Mouse (Mus musculus) lung, embryonic 16.5 days (tissue): ENCODE data around the gene Card6. TPM values are rescaled to one million over a fixed set of nuclear protein-coding genes. Genes with fewer than 3 reads are reported as not detected.

Source experiments
- ATAC-seq: fragments of 200-750 bp; cut with Nextera tagmentation; 2 replicates; pipeline ENCODE4 v1.8.0; 2017; ENCODE audit warnings: low read depth, mild to moderate bottlenecking, moderate library complexity
- H3K27ac ChIP-seq: fragments of 300-500 bp; sonication (generic); 2 replicates; pipeline ENCODE4 v1.5.1; 2014; ENCODE audit warnings: mild to moderate bottlenecking, control low read depth, low read length
- H3K27me3 ChIP-seq: fragments of 300-500 bp; sonication (generic); 2 replicates; pipeline ENCODE4 v1.6.1; 2014; ENCODE audit warnings: low read depth, low read length, mixed read lengths; ENCODE audit not compliant: control insufficient read depth, insufficient read depth
- H3K36me3 ChIP-seq: fragments of 300-500 bp; sonication (generic); 2 replicates; pipeline ENCODE4 v1.6.1; 2014; ENCODE audit warnings: low read length; ENCODE audit not compliant: control insufficient read depth, insufficient read depth
- H3K4me1 ChIP-seq: fragments of 300-500 bp; sonication (generic); replicated peaks from 2 replicates; pipeline ENCODE4 v1.6.1; 2014; ENCODE audit warnings: low read length, mixed read lengths; ENCODE audit not compliant: control insufficient read depth, insufficient read depth
- H3K4me2 ChIP-seq: fragments of 300-500 bp; sonication (generic); 2 replicates; pipeline ENCODE4 v1.6.1; 2014; ENCODE audit warnings: low read depth, low read length, control low read depth
- H3K4me3 ChIP-seq: fragments of 300-500 bp; sonication (generic); 2 replicates; pipeline ENCODE4 v1.5.1; 2014; ENCODE audit warnings: mild to moderate bottlenecking, low read length, control low read depth
- H3K9ac ChIP-seq: fragments of 300-500 bp; sonication (generic); 2 replicates; pipeline ENCODE4 v1.6.1; 2014; ENCODE audit warnings: low read length, control low read depth
- H3K9me3 ChIP-seq: fragments of 300-500 bp; sonication (generic); 2 replicates; pipeline ENCODE4 v1.6.1; 2016; ENCODE audit warnings: low read length; ENCODE audit not compliant: control insufficient read depth
- WGBS: fragments of 180-500 bp; shearing (Covaris S2); extraction: QIAGEN DNeasy Blood & Tissue Kit; methylation state at CpG from one replicate; pipeline ENCODE4 v1.1.7; 2014; 5-methylcytosine and 5-hydroxymethylcytosine counted together
- polyA plus RNA-seq: library from polyadenylated mRNA; unstranded; fragments of >200 nt; fragmentation: Nextera tagmentation; extraction: Ambion mirVana; gene quantifications from 2 replicates; pipeline ENCODE4 v1.2.1, GENCODE M21; 2015

The Card6 gene
- polyA plus RNA-seq, 1 experiment from 2014 or later, result 2.3 TPM

- Histone ChIP-seq H3K4me2 (peak overlapping the region; percentile 71), H3K27ac (peak overlapping the region; percentile 89), H3K9me3 (no peaks in the 10 kb centered on the region), H3K36me3 (no peaks in the 10 kb centered on the region), H3K4me1 (peaks cover 11% of the 10 kb centered on the region), H3K4me3 (peak overlapping the region; percentile 94), H3K27me3 (no peaks in the 10 kb centered on the region), H3K9ac (peak overlapping the region; percentile 91)
- peak; percentile 88 for ATAC-seq
- 1% methylated on average over 58 of the region's 61 CpGs for WGBS
These were observed 35.9 kb upstream of the Card6 start for GRCm38 (mm10) chr15:5144021-5144778.

GRCm38 (mm10) chr15:5143361-5144020, 35.2 kb upstream of the Card6 start, which contains the start of gene Prkaa1:
Gene Prkaa1 (plus strand): TSS chr15:5143861.
- H3K36me3 ChIP-seq, result no peaks in the 10 kb centered on the region
- no peaks in the 10 kb centered on the region for H3K9me3 ChIP-seq
- peak within 1 kb of the TSS; percentile 71 for H3K4me2 ChIP-seq
- peak within 1 kb of the TSS; percentile 89 for H3K27ac ChIP-seq
- ATAC-seq, result peak; percentile 98
- peaks cover 11% of the 10 kb centered on the region for H3K4me1 ChIP-seq
- H3K9ac ChIP-seq, result peak within 1 kb of the TSS; percentile 91
- peak within 1 kb of the TSS; percentile 94 for H3K4me3 ChIP-seq
- H3K27me3 ChIP-seq, result no peaks in the 10 kb centered on the region
- under 1% methylated on average over 32 of the region's 80 CpGs for WGBS

- Histone ChIP-seq H3K36me3 (no peaks in the 10 kb centered on the region), H3K27ac (no peak overlapping the region), H3K9ac (no peak overlapping the region), H3K4me2 (no peak overlapping the region), H3K27me3 (no peaks in the 10 kb centered on the region), H3K4me3 (no peak overlapping the region), H3K4me1 (peaks cover 13% of the 10 kb centered on the region), H3K9me3 (no peaks in the 10 kb centered on the region)
- ATAC-seq, result no peak
- WGBS, result 64% methylated on average over 5 of the region's 5 CpGs
These were observed 34.4 kb upstream of the Card6 start for GRCm38 (mm10) chr15:5142714-5143113.

- Histone ChIP-seq H3K4me1 (peaks cover 13% of the 10 kb centered on the region), H3K4me2 (no peak overlapping the region), H3K4me3 (no peak overlapping the region), H3K27me3 (no peaks in the 10 kb centered on the region), H3K36me3 (no peaks in the 10 kb centered on the region), H3K27ac (no peak overlapping the region), H3K9ac (no peak overlapping the region), H3K9me3 (no peaks in the 10 kb centered on the region)
- ATAC-seq, result no peak
- 54% methylated on average over 5 of the region's 5 CpGs for WGBS
These were observed 33.7 kb upstream of the Card6 start for GRCm38 (mm10) chr15:5142047-5142446.

- H3K4me3 ChIP-seq, result no peak overlapping the region
- no peak for ATAC-seq
- no peaks in the 10 kb centered on the region for H3K27me3 ChIP-seq
- no peak overlapping the region for H3K4me2 ChIP-seq
- peaks cover 12% of the 10 kb centered on the region for H3K4me1 ChIP-seq
- no peaks in the 10 kb centered on the region for H3K36me3 ChIP-seq
- no peaks in the 10 kb centered on the region for H3K9me3 ChIP-seq
- no peak overlapping the region for H3K9ac ChIP-seq
- H3K27ac ChIP-seq, result no peak overlapping the region
These were observed 32.0 kb upstream of the Card6 start for GRCm38 (mm10) chr15:5140357-5140756.

DNA sequence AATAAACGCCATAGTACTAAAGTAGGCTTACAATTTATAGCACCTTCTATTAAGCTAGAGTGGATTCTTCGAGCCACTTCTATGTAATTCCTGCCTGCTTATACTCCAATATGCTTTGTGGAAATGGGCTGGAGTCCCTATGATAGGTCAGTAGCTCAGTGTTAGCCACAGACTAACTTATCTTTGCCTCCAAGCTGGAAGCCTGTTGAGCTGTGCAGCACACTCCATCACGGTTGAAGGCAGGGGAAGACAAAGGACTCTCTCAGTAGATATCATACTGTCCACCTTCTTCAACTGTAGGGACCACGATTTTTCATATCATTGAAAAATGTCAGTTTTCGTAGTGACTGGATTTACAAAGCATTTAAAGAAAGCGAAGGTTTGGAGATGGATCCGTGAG, 31.5 kb upstream of the Card6 start:
- H3K4me2 ChIP-seq, result no peak overlapping the region
- no peak overlapping the region for H3K27ac ChIP-seq
- peaks cover 7% of the 10 kb centered on the region for H3K4me1 ChIP-seq
- 79% methylated on average over 7 of the region's 7 CpGs for WGBS
- no peaks in the 10 kb centered on the region for H3K36me3 ChIP-seq
- H3K4me3 ChIP-seq, result no peak overlapping the region
- no peaks in the 10 kb centered on the region for H3K27me3 ChIP-seq
- H3K9me3 ChIP-seq, result no peaks in the 10 kb centered on the region
- ATAC-seq, result no peak
- no peak overlapping the region for H3K9ac ChIP-seq

DNA sequence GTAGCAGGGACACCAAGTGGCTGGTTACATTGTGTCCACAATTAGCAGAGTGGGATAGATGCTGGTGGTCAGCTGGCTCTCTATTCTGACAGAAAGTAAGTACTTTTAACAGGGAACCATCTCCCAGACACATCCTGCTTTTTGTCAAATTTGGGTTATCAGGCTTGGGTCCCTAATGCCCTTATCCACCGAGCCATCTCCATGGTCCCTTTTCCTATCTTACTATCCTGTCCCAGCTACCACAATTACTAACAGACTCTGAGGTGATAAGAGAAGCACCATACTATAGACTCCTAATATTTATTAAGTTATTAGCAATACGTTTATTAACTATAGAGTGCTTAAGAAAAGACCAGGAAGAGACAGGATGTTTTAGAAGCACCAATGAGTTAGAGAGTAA, 31.0 kb upstream of the Card6 start:
- no peak overlapping the region for H3K27ac ChIP-seq
- H3K4me1 ChIP-seq, result peaks cover 2% of the 10 kb centered on the region
- H3K27me3 ChIP-seq, result no peaks in the 10 kb centered on the region
- no peak overlapping the region for H3K9ac ChIP-seq
- ATAC-seq, result no peak
- no peaks in the 10 kb centered on the region for H3K36me3 ChIP-seq
- WGBS, result 80% methylated on average over 2 of the region's 2 CpGs
- H3K4me2 ChIP-seq, result no peak overlapping the region
- H3K9me3 ChIP-seq, result no peaks in the 10 kb centered on the region
- no peak overlapping the region for H3K4me3 ChIP-seq

DNA sequence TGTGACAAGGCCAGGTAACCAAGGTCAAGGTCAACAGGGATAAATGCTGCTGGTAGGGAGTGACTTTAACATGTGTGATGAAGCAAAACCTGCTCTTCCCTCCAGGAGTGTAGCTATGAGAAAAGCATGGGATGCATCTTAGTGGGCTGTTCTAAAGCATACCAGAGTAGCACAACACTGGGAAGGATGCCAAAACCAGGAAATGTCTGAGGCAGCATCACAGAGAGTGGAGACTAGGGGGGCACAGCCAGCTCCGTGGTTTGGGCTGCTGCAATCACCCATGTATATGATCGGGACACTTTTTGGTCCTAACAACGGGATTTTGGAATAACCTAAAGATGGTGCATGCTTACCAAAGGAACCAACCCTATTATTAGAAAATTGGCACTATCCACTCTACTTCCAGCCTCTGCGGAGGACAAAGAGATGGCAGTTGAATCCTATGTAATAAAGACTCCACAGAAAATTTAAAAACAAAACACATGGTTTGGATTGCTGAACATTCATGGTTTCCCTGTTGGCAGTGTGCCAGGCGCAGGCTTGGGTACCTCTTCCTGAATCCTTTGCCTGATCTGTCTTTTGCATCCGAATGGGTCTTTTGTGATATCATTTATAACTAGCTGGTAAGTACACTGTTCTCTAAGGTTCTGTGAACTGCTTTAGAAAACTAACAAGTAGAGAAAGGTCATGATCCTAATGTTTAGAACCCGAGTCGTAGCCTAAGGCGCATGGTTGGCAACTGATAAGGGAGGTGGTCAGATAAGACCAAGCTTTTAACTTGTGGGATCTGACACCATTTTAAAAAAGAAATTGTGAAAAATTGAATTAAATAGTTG, 29.9 kb upstream of the Card6 start:
- Histone ChIP-seq H3K4me3 (no peak overlapping the region), H3K27me3 (no peaks in the 10 kb centered on the region), H3K9ac (no peak overlapping the region), H3K36me3 (no peaks in the 10 kb centered on the region), H3K4me2 (no peak overlapping the region), H3K4me1 (peaks cover 2% of the 10 kb centered on the region; the same call in 1 of the 2 replicates), H3K9me3 (no peaks in the 10 kb centered on the region), H3K27ac (no peak overlapping the region)
- ATAC-seq, result no peak
- 53% methylated on average over 9 of the region's 9 CpGs for WGBS

- H3K9me3 ChIP-seq, result no peaks in the 10 kb centered on the region
- no peaks in the 10 kb centered on the region for H3K36me3 ChIP-seq
- peaks cover 2% of the 10 kb centered on the region; the same call in 1 of the 2 replicates for H3K4me1 ChIP-seq
- no peak overlapping the region for H3K4me3 ChIP-seq
- H3K27ac ChIP-seq, result no peak overlapping the region
- no peaks in the 10 kb centered on the region for H3K27me3 ChIP-seq
- H3K9ac ChIP-seq, result no peak overlapping the region
- ATAC-seq, result no peak
- WGBS, result 73% methylated on average over 8 of the region's 8 CpGs
- no peak overlapping the region for H3K4me2 ChIP-seq
These were observed 26.7 kb upstream of the Card6 start for GRCm38 (mm10) chr15:5134945-5135483.
